Comparison of ENCODE assay signal across 14 mouse cellular contexts in the genomic region with DNA sequence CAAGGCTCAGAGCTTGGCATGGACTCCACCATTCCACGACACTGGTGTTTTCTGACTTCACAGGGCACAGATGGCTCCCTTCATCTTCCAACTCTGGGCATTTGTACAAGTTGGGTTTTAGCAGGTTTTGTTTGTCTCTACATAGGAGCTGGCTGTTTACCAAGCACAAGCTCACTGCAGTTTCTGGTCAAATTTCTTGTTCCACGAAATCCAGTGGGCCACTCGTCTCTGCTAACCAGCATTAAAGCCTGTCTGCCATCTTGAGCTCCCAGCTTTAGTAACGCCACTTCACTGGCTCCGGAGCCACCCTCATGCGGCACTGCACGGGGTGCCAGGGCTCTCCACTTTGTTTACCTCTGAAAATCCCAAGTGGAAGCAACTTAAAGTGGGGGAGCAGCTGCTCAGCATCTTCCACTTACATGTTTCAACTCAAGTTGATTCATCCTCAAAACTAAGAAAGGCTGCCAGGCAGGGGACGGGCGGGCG. TPM values are rescaled to one million over a fixed set of nuclear protein-coding genes. Genes with fewer than 3 reads are reported as not detected.
DNase-seq lines count a peak whose midpoint lies in the region; ATAC-seq and TF ChIP-seq lines count a peak whose summit lies in the region.
"Had no signal": no experiment of that assay in that cellular context is flagged by ENCODE, and none has a peak within 500 bp of the region (broad histone marks: within the 10 kb centered on the region; RNA-seq: fewer than 3 reads in every experiment).

No protein-coding gene starts in this region.

- peaks cover 27% of the 10 kb centered on the region for H3K36me3 ChIP-seq in forebrain, embryonic 14.5 days (ENCODE audit: control insufficient read depth, insufficient read depth, low read length)
- no peaks in the 10 kb centered on the region; the same call in 1 of the 2 replicates for H3K36me3 ChIP-seq in forebrain, embryonic 11.5 days (ENCODE audit: control insufficient read depth, insufficient read depth, low read length)
- H3K36me3 ChIP-seq: liver, embryonic 15.5 days had no signal

- peak; percentile 49; the same call in 1 of the 2 replicates for ATAC-seq in forebrain, embryonic 14.5 days
- no peak for ATAC-seq in forebrain, embryonic 11.5 days (replicated peaks; ENCODE audit: low FRiP score)
- ATAC-seq: midbrain, embryonic 15.5 days had no signal

- H3K9ac ChIP-seq in forebrain, embryonic 14.5 days (ENCODE audit: low read length), result no peak overlapping the region
- H3K9ac ChIP-seq in forebrain, embryonic 11.5 days (ENCODE audit: low read length), result no peak overlapping the region
- H3K9ac ChIP-seq: embryonic facial prominence, embryonic 13.5 days; liver, embryonic 15.5 days; midbrain, embryonic 15.5 days had no signal

- no peaks in the 10 kb centered on the region for H3K9me3 ChIP-seq in forebrain, embryonic 14.5 days (replicated peaks; ENCODE audit: control insufficient read depth, low read length)
- no peaks in the 10 kb centered on the region for H3K9me3 ChIP-seq in forebrain, embryonic 11.5 days (ENCODE audit: control insufficient read depth, low read length)
- H3K9me3 ChIP-seq: embryonic facial prominence, embryonic 13.5 days; liver, embryonic 15.5 days; midbrain, embryonic 15.5 days had no signal

- peak overlapping the region; percentile 15; the same call in 1 of the 2 replicates for H3K27ac ChIP-seq in forebrain, embryonic 14.5 days (ENCODE audit: low read depth, low read length)
- no peak overlapping the region for H3K27ac ChIP-seq in forebrain, embryonic 11.5 days (ENCODE audit: low read depth, low read length)
- peak overlapping the region; percentile 21; the same call in 1 of the 2 replicates for H3K27ac ChIP-seq in cortical plate, adult 2 months (ENCODE audit: insufficient read depth, low read length)
- H3K27ac ChIP-seq: embryonic facial prominence, embryonic 13.5 days; liver, embryonic 15.5 days; macrophage; midbrain, embryonic 15.5 days had no signal

- TF ChIP-seq POLR2A in brain, embryonic 14.5 days (IDR thresholded peaks at IDR 0.05; ENCODE audit: borderline replicate concordance, extremely low read depth, insufficient read depth, insufficient read length, poor library complexity, severe bottlenecking), result no peak
- TF ChIP-seq POLR2A in cortical plate, adult 2 months (IDR thresholded peaks at IDR 0.05; ENCODE audit: extremely low read depth, insufficient read depth, low read length), result no peak

- H3K4me1 ChIP-seq in forebrain, embryonic 14.5 days (ENCODE audit: control insufficient read depth, insufficient read depth, low read length), result peaks cover 14% of the 10 kb centered on the region; the same call in 1 of the 2 replicates
- no peaks in the 10 kb centered on the region for H3K4me1 ChIP-seq in forebrain, embryonic 11.5 days (replicated peaks; ENCODE audit: control insufficient read depth, insufficient read depth, low read length)
- H3K4me1 ChIP-seq in cortical plate, adult 2 months (ENCODE audit: control insufficient read depth, insufficient read depth, low read length), result peaks cover 38% of the 10 kb centered on the region
- H3K4me1 ChIP-seq: embryonic facial prominence, embryonic 13.5 days; liver, embryonic 15.5 days had no signal

- TF ChIP-seq CTCF in brain, embryonic 14.5 days (IDR thresholded peaks at IDR 0.05; ENCODE audit: borderline replicate concordance, extremely low read depth, insufficient read depth, insufficient read length), result no peak
- TF ChIP-seq CTCF in cortical plate, adult 2 months (IDR thresholded peaks at IDR 0.05; ENCODE audit: extremely low read depth, insufficient read depth, low read length), result no peak

- WGBS in forebrain, embryonic 14.5 days, result 78% methylated on average over 10 of the region's 10 CpGs
- WGBS in forebrain, embryonic 11.5 days, result 89% methylated on average over 10 of the region's 10 CpGs

- H3K4me3 ChIP-seq in forebrain, embryonic 14.5 days (ENCODE audit: low read depth, low read length), result no peak overlapping the region
- no peak overlapping the region for H3K4me3 ChIP-seq in forebrain, embryonic 11.5 days (ENCODE audit: low read depth, low read length)
- no peak overlapping the region for H3K4me3 ChIP-seq in cortical plate, adult 2 months (ENCODE audit: insufficient read depth, low read length)
- H3K4me3 ChIP-seq: embryonic facial prominence, embryonic 13.5 days; liver, embryonic 15.5 days; midbrain, embryonic 15.5 days had no signal

- H3K4me2 ChIP-seq in forebrain, embryonic 14.5 days (ENCODE audit: low read length), result no peak overlapping the region
- no peak overlapping the region for H3K4me2 ChIP-seq in forebrain, embryonic 11.5 days (ENCODE audit: low read depth, low read length, severe bottlenecking)
- H3K4me2 ChIP-seq: embryonic facial prominence, embryonic 13.5 days; liver, embryonic 15.5 days; midbrain, embryonic 15.5 days had no signal

- peak; percentile 68 for DNase-seq in forebrain, embryonic 14.5 days (ENCODE audit: low spot score)
- no peak for DNase-seq in forebrain, embryonic 11.5 days (ENCODE audit: low spot score)
- DNase-seq in layer of hippocampus, adult 9-11 months, result peak; percentile 74
- no peak for DNase-seq in layer of hippocampus, adult 9-10 months (ENCODE audit: low spot score)
- DNase-seq in brain, embryonic 14.5 days (ENCODE audit: low read depth), result peak; percentile 72
- DNase-seq in adipocyte (ENCODE audit: low spot score), result no peak
- DNase-seq: adrenal gland, postnatal 25 days; gastrocnemius, postnatal 36 days; thymus, postnatal 36 days had no signal

- H3K27me3 ChIP-seq in forebrain, embryonic 14.5 days (replicated peaks; ENCODE audit: control insufficient read depth, insufficient read depth, low read length), result no peaks in the 10 kb centered on the region
- no peaks in the 10 kb centered on the region for H3K27me3 ChIP-seq in forebrain, embryonic 11.5 days (ENCODE audit: control insufficient read depth, insufficient read depth, low read length)
- H3K27me3 ChIP-seq: embryonic facial prominence, embryonic 13.5 days; liver, embryonic 15.5 days; midbrain, embryonic 15.5 days had no signal

RNA-seq across cellular contexts. Expression of a gene that starts 11.0 kb away (rescaled TPM):
- 96.1 and 101 TPM in 2 replicates for polyA plus RNA-seq in forebrain, embryonic 14.5 days (2014; fragmentation: Nextera tagmentation; extraction: Ambion mirVana)
- 63.9 and 76.7 TPM in 2 replicates for polyA plus RNA-seq in forebrain, embryonic 11.5 days (2014; fragmentation: Nextera tagmentation; extraction: Ambion mirVana)
- 77.6 and 110 TPM in 2 replicates for polyA plus RNA-seq in brain, embryonic 14.5 days (2012; rRNA removed)
- polyA plus RNA-seq in cortical plate, adult 2 months (2012; rRNA removed), result 71.5 and 72.4 TPM in 2 replicates

RNA-seq across cellular contexts. Expression of a gene that starts 24.3 kb away (rescaled TPM):
- polyA plus RNA-seq in forebrain, embryonic 14.5 days (2014; fragmentation: Nextera tagmentation; extraction: Ambion mirVana), result 4.8 and 7.6 TPM in 2 replicates
- polyA plus RNA-seq in forebrain, embryonic 11.5 days (2014; fragmentation: Nextera tagmentation; extraction: Ambion mirVana), result 4.3 and 5.9 TPM in 2 replicates
- 46.5 and 47.9 TPM in 2 replicates for polyA plus RNA-seq in brain, embryonic 14.5 days (2012; rRNA removed)
- 29.7 and 32.0 TPM in 2 replicates for polyA plus RNA-seq in cortical plate, adult 2 months (2012; rRNA removed)

RNA-seq across cellular contexts. Expression of a gene that starts 37.9 kb away (rescaled TPM):
- polyA plus RNA-seq in forebrain, embryonic 14.5 days (2014; fragmentation: Nextera tagmentation; extraction: Ambion mirVana), result 7.6 and 8.5 TPM in 2 replicates
- polyA plus RNA-seq in forebrain, embryonic 11.5 days (2014; fragmentation: Nextera tagmentation; extraction: Ambion mirVana), result 1.4 and 2.1 TPM in 2 replicates
- polyA plus RNA-seq in brain, embryonic 14.5 days (2012; rRNA removed), result 20.7 and 53.6 TPM in 2 replicates
- 293 and 298 TPM in 2 replicates for polyA plus RNA-seq in cortical plate, adult 2 months (2012; rRNA removed)

Comparison
In these comparisons a context has a peak if more than half of its experiments do, and no peak if none do; other contexts are left out.
1. DNase-seq: peak in forebrain, embryonic 14.5 days (single experiment), layer of hippocampus, adult 9-11 months (single experiment) and brain, embryonic 14.5 days (single experiment); none in forebrain, embryonic 11.5 days (single experiment), layer of hippocampus, adult 9-10 months (single experiment) and adipocyte (single experiment).